ENCODE assay signal across 7 mouse cellular contexts in the genomic region with DNA sequence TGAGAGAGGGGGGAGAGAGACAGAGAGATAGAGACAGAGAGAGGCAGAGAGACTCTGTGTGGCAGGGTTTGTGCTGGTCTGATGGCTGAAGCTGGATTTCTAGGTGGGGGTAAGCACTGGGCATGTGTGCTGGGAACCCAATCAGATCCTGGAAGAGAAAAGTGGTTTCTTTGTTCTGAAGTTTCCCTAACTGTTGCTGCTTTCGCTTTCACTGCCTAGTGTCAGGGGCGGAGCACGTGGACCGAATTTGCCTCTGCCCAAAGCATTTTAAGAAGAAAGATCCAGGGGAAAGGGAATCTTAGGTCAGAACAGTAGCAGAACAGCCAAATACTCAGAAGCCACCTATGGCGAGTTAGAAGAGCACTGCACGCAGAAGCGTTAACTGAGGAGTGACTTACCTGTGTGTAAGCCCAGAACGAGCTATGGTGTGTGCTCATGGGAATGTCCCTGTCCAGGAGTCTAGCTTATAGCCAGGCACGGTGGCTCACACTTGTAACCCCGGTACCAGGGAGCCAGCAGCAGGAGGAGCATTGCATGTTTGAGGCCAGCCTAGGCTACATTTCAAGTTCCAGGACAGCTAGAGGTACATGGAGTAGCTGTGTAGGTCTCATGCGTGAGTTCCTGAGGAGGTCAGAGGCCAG. TPM values are rescaled to one million over a fixed set of nuclear protein-coding genes. Genes with fewer than 3 reads are reported as not detected.
DNase-seq lines count a peak whose midpoint lies in the region; ATAC-seq and TF ChIP-seq lines count a peak whose summit lies in the region.

No protein-coding gene starts in this region.

- H3K9me3 ChIP-seq in embryonic facial prominence, embryonic 13.5 days = no peaks in the 10 kb centered on the region
- no peaks in the 10 kb centered on the region for H3K9me3 ChIP-seq in midbrain, postnatal 0 days (ENCODE audit: low read length)

- H3K36me3 ChIP-seq in embryonic facial prominence, embryonic 13.5 days = no peaks in the 10 kb centered on the region
- H3K36me3 ChIP-seq in midbrain, postnatal 0 days (ENCODE audit: insufficient read depth, low read length) = no peaks in the 10 kb centered on the region; the same call in 1 of the 2 replicates

- ATAC-seq in embryonic facial prominence, embryonic 13.5 days (ENCODE audit: insufficient number of reproducible peaks, insufficient read depth, low FRiP score, low TSS enrichment, low read depth) = no peak
- ATAC-seq in midbrain, postnatal 0 days (ENCODE audit: low FRiP score) = no peak

- peaks cover 21% of the 10 kb centered on the region for H3K4me1 ChIP-seq in embryonic facial prominence, embryonic 13.5 days
- no peaks in the 10 kb centered on the region for H3K4me1 ChIP-seq in midbrain, postnatal 0 days (ENCODE audit: insufficient read depth, low read length)

- H3K4me2 ChIP-seq in embryonic facial prominence, embryonic 13.5 days = 0 out of 2 replicates have a peak overlapping the region, but pooled peaks have one; percentile 21
- H3K4me2 ChIP-seq in midbrain, postnatal 0 days (ENCODE audit: low read depth, low read length, poor library complexity, severe bottlenecking) = no peak overlapping the region

- WGBS in embryonic facial prominence, embryonic 13.5 days = 57% methylated on average over 11 of the region's 11 CpGs
- WGBS in midbrain, postnatal 0 days = 84% methylated on average over 11 of the region's 11 CpGs

- H3K4me3 ChIP-seq in embryonic facial prominence, embryonic 13.5 days = no peak overlapping the region
- no peak overlapping the region for H3K4me3 ChIP-seq in midbrain, postnatal 0 days (ENCODE audit: low read depth, low read length)

- no peak overlapping the region for H3K9ac ChIP-seq in embryonic facial prominence, embryonic 13.5 days
- no peak overlapping the region for H3K9ac ChIP-seq in midbrain, postnatal 0 days (replicated peaks; ENCODE audit: low read length, poor library complexity, severe bottlenecking)

- H3K27me3 ChIP-seq in embryonic facial prominence, embryonic 13.5 days = no peaks in the 10 kb centered on the region
- H3K27me3 ChIP-seq in midbrain, postnatal 0 days (ENCODE audit: insufficient read depth, low read length) = no peaks in the 10 kb centered on the region

- TF ChIP-seq CTCF in midbrain, postnatal 0 days (IDR thresholded peaks at IDR 0.05) = no peak

- DNase-seq in 3T3-L1 (ENCODE audit: low read depth, low spot score) = peak; percentile 88
- DNase-seq in B cell, adult 2 months = peak; percentile 52 to 59
- DNase-seq in induced T-regulatory cell, adult 2 months (ENCODE audit: low read depth) = peak; percentile 81
- peak; percentile 34 to 43 for DNase-seq in lung, postnatal 4 days
- no peak for DNase-seq in right cerebral cortex, postnatal 4 days
- no peak for DNase-seq in midbrain, postnatal 0 days (ENCODE audit: low spot score)

- no peak overlapping the region for H3K27ac ChIP-seq in embryonic facial prominence, embryonic 13.5 days
- no peak overlapping the region for H3K27ac ChIP-seq in midbrain, postnatal 0 days (ENCODE audit: low read depth, low read length)

RNA-seq across cellular contexts. Expression of a gene that starts 21.6 kb away (rescaled TPM):
- polyA plus RNA-seq in embryonic facial prominence, embryonic 13.5 days (2015; fragmentation: Nextera tagmentation; extraction: Ambion mirVana) = 13.0 and 14.2 TPM in 2 replicates
- 47.7 and 55.4 TPM in 2 replicates for total RNA-seq in midbrain, postnatal 0 days (2014; rRNA removed)
- polyA plus RNA-seq in midbrain, postnatal 0 days (2015; fragmentation: Nextera tagmentation; extraction: Ambion mirVana) = 67.4 and 70.4 TPM in 2 replicates

Comparison
In these comparisons a context has a peak if more than half of its experiments do, and no peak if none do; other contexts are left out.
1. DNase-seq: peak in 3T3-L1 (single experiment), B cell, adult 2 months (2 of 2), induced T-regulatory cell, adult 2 months (single experiment) and lung, postnatal 4 days (2 of 2); none in right cerebral cortex, postnatal 4 days (single experiment) and midbrain, postnatal 0 days (single experiment).